Mouse (Mus musculus) heart, embryonic 16.5 days (tissue): ENCODE measurements around the gene Ppp1r9b. TPM values are rescaled to one million over a fixed set of nuclear protein-coding genes. Genes with fewer than 3 reads are reported as not detected.

Experiments used
- ATAC-seq: fragments of 200-750 bp; cut with Nextera tagmentation; replicated peaks from 2 replicates; pipeline ENCODE4 v1.8.0; 2017; ENCODE audit warnings: moderate number of reproducible peaks; ENCODE audit not compliant: insufficient read depth, low FRiP score; ENCODE audit errors: extremely low read depth
- H3K27ac ChIP-seq: fragments of 300-500 bp; sonication (generic); 2 replicates; pipeline ENCODE4 v1.5.1; 2014; ENCODE audit warnings: mild to moderate bottlenecking, low read length, control low read depth, moderate library complexity
- H3K27me3 ChIP-seq: fragments of 300-500 bp; sonication (generic); 2 replicates; pipeline ENCODE4 v1.6.1; 2014; ENCODE audit warnings: low read length, mixed read lengths; ENCODE audit not compliant: control insufficient read depth, insufficient read depth
- H3K36me3 ChIP-seq: fragments of 300-500 bp; sonication (generic); 2 replicates; pipeline ENCODE4 v1.6.1; 2014; ENCODE audit not compliant: control insufficient read depth, insufficient read depth
- H3K4me1 ChIP-seq: fragments of 300-500 bp; sonication (generic); 2 replicates; pipeline ENCODE4 v1.6.1; 2014; ENCODE audit warnings: low read length, mixed read lengths; ENCODE audit not compliant: control insufficient read depth, insufficient read depth
- H3K4me2 ChIP-seq: fragments of 300-500 bp; sonication (generic); 2 replicates; pipeline ENCODE4 v1.6.1; 2014; ENCODE audit warnings: low read depth, mild to moderate bottlenecking, control low read depth, low read length
- H3K4me3 ChIP-seq: fragments of 300-500 bp; sonication (generic); 2 replicates; pipeline ENCODE4 v1.5.1; 2014; ENCODE audit warnings: mild to moderate bottlenecking, control low read depth, low read length
- H3K9ac ChIP-seq: fragments of 300-500 bp; sonication (generic); 2 replicates; pipeline ENCODE4 v1.6.1; 2014; ENCODE audit warnings: low read length, control low read depth
- H3K9me3 ChIP-seq: fragments of 300-500 bp; sonication (generic); replicated peaks from 2 replicates; pipeline ENCODE4 v1.6.1; 2016; ENCODE audit warnings: low read length; ENCODE audit not compliant: control insufficient read depth
- WGBS: fragments of 180-500 bp; shearing (Covaris S2); extraction: QIAGEN DNeasy Blood & Tissue Kit; methylation state at CpG from one replicate; pipeline ENCODE4 v1.1.7; 2014; 5-methylcytosine and 5-hydroxymethylcytosine counted together
- polyA plus RNA-seq: library from polyadenylated mRNA; unstranded; fragments of >200 nt; fragmentation: Nextera tagmentation; extraction: Ambion mirVana; gene quantifications from 2 replicates; pipeline ENCODE4 v1.2.1, GENCODE M21; 2015

Ppp1r9b gene
- polyA plus RNA-seq, 1 experiment from 2014 or later: 5.8 TPM

GRCm38 (mm10) chr11:94998041-94998531, 7.3 kb downstream of the Ppp1r9b start:
- peaks cover 33% of the 10 kb centered on the region for H3K36me3 ChIP-seq
- peaks cover 55% of the 10 kb centered on the region for H3K4me1 ChIP-seq
- no peak overlapping the region for H3K4me3 ChIP-seq
- no peak overlapping the region for H3K27ac ChIP-seq
- H3K9me3 ChIP-seq: no peaks in the 10 kb centered on the region
- H3K4me2 ChIP-seq: no peak overlapping the region; the same call in 1 of the 2 replicates
- 73% methylated on average over 16 of the region's 16 CpGs for WGBS
- H3K9ac ChIP-seq: no peak overlapping the region
- ATAC-seq: peak; percentile 49
- no peaks in the 10 kb centered on the region for H3K27me3 ChIP-seq

GRCm38 (mm10) chr11:95000128-95000527, 9.3 kb downstream of the Ppp1r9b start:
- H3K4me2 ChIP-seq: no peak overlapping the region
- H3K36me3 ChIP-seq: peaks cover 42% of the 10 kb centered on the region
- ATAC-seq: no peak
- H3K9ac ChIP-seq: no peak overlapping the region
- H3K4me3 ChIP-seq: no peak overlapping the region
- H3K9me3 ChIP-seq: no peaks in the 10 kb centered on the region
- H3K27me3 ChIP-seq: no peaks in the 10 kb centered on the region
- peaks cover 38% of the 10 kb centered on the region for H3K4me1 ChIP-seq
- H3K27ac ChIP-seq: peak overlapping the region; percentile 59
- WGBS: 66% methylated on average over 8 of the region's 8 CpGs

- H3K9me3 ChIP-seq: no peaks in the 10 kb centered on the region
- 0 out of 2 replicates have a peak overlapping the region, but pooled peaks have one; percentile 5 for H3K9ac ChIP-seq
- no peak for ATAC-seq
- peak overlapping the region; percentile 59 for H3K27ac ChIP-seq
- peaks cover 33% of the 10 kb centered on the region for H3K4me1 ChIP-seq
- peaks cover 42% of the 10 kb centered on the region for H3K36me3 ChIP-seq
- 25% methylated on average over 4 of the region's 4 CpGs for WGBS
- peak overlapping the region; percentile 25 for H3K4me2 ChIP-seq
- no peaks in the 10 kb centered on the region for H3K27me3 ChIP-seq
- H3K4me3 ChIP-seq: no peak overlapping the region
Measured at GRCm38 (mm10) chr11:95000548-95000947, 9.7 kb downstream of the Ppp1r9b start.

- no peak overlapping the region for H3K4me3 ChIP-seq
- no peaks in the 10 kb centered on the region for H3K9me3 ChIP-seq
- 2% methylated on average over 8 of the region's 8 CpGs for WGBS
- 0 out of 2 replicates have a peak overlapping the region, but pooled peaks have one; percentile 5 for H3K9ac ChIP-seq
- no peaks in the 10 kb centered on the region for H3K27me3 ChIP-seq
- peaks cover 42% of the 10 kb centered on the region for H3K36me3 ChIP-seq
- peaks cover 29% of the 10 kb centered on the region for H3K4me1 ChIP-seq
- H3K4me2 ChIP-seq: peak overlapping the region; percentile 25
- H3K27ac ChIP-seq: peak overlapping the region; percentile 55
- 0 out of 2 replicates have a peak, but pooled peaks have one; percentile 20 for ATAC-seq
Measured at GRCm38 (mm10) chr11:95001058-95001457, 10.2 kb downstream of the Ppp1r9b start.

GRCm38 (mm10) chr11:95001584-95002347, 10.9 kb downstream of the Ppp1r9b start:
- no peak overlapping the region for H3K4me3 ChIP-seq
- H3K4me2 ChIP-seq: no peak overlapping the region
- H3K36me3 ChIP-seq: peaks cover 39% of the 10 kb centered on the region
- no peaks in the 10 kb centered on the region for H3K27me3 ChIP-seq
- H3K9ac ChIP-seq: no peak overlapping the region
- peaks cover 28% of the 10 kb centered on the region for H3K4me1 ChIP-seq
- no peak overlapping the region for H3K27ac ChIP-seq
- no peak for ATAC-seq
- WGBS: 85% methylated on average over 21 of the region's 21 CpGs
- H3K9me3 ChIP-seq: no peaks in the 10 kb centered on the region

GRCm38 (mm10) chr11:95002705-95003104, 11.9 kb downstream of the Ppp1r9b start:
- Histone ChIP-seq H3K36me3 (peaks cover 33% of the 10 kb centered on the region), H3K4me1 (peaks cover 29% of the 10 kb centered on the region), H3K4me3 (no peak overlapping the region), H3K9me3 (no peaks in the 10 kb centered on the region), H3K9ac (0 out of 2 replicates have a peak overlapping the region, but pooled peaks have one; percentile 5), H3K27me3 (no peaks in the 10 kb centered on the region), H3K27ac (no peak overlapping the region), H3K4me2 (no peak overlapping the region)
- WGBS: 91% methylated on average over 8 of the region's 8 CpGs
- no peak for ATAC-seq

- H3K36me3 ChIP-seq: peaks cover 28% of the 10 kb centered on the region
- H3K9ac ChIP-seq: no peak overlapping the region
- 0 out of 2 replicates have a peak overlapping the region, but pooled peaks have one; percentile 10 for H3K27ac ChIP-seq
- no peaks in the 10 kb centered on the region for H3K27me3 ChIP-seq
- H3K9me3 ChIP-seq: no peaks in the 10 kb centered on the region
- H3K4me3 ChIP-seq: no peak overlapping the region
- no peak for ATAC-seq
- peaks cover 32% of the 10 kb centered on the region for H3K4me1 ChIP-seq
- H3K4me2 ChIP-seq: no peak overlapping the region
- WGBS: 76% methylated on average over 12 of the region's 12 CpGs
Measured at GRCm38 (mm10) chr11:95004136-95004936, 13.5 kb downstream of the Ppp1r9b start.

GRCm38 (mm10) chr11:95004937-95005198, 14.0 kb downstream of the Ppp1r9b start:
- Histone ChIP-seq H3K4me2 (no peak overlapping the region), H3K27me3 (no peaks in the 10 kb centered on the region), H3K4me1 (peaks cover 33% of the 10 kb centered on the region), H3K36me3 (peaks cover 27% of the 10 kb centered on the region), H3K4me3 (no peak overlapping the region), H3K9ac (no peak overlapping the region), H3K27ac (no peak overlapping the region), H3K9me3 (no peaks in the 10 kb centered on the region)
- 70% methylated on average over 6 of the region's 6 CpGs for WGBS
- no peak for ATAC-seq

GRCm38 (mm10) chr11:95006038-95006437, 15.2 kb downstream of the Ppp1r9b start:
- H3K36me3 ChIP-seq: peaks cover 26% of the 10 kb centered on the region
- ATAC-seq: no peak
- peak overlapping the region; percentile 58 for H3K4me3 ChIP-seq
- 31% methylated on average over 4 of the region's 4 CpGs for WGBS
- H3K4me1 ChIP-seq: peaks cover 26% of the 10 kb centered on the region
- H3K9me3 ChIP-seq: no peaks in the 10 kb centered on the region
- H3K9ac ChIP-seq: peak overlapping the region; percentile 61
- no peaks in the 10 kb centered on the region for H3K27me3 ChIP-seq
- peak overlapping the region; percentile 87 for H3K4me2 ChIP-seq
- H3K27ac ChIP-seq: peak overlapping the region; percentile 51
